Mouse (Mus musculus): ENCODE measurements at regions not wholly inside any gene's neighbourhood (a gene's known extent, or its start where the extent isn't known, plus 50 kb on each side); places are given as distances from the start of the nearest gene placed in this dataset.
"Not testable (repeated sequence)": the region's sequence is repeated elsewhere in the genome, so short reads cannot be mapped to it uniquely, and the experiment has no call there.

DNA sequence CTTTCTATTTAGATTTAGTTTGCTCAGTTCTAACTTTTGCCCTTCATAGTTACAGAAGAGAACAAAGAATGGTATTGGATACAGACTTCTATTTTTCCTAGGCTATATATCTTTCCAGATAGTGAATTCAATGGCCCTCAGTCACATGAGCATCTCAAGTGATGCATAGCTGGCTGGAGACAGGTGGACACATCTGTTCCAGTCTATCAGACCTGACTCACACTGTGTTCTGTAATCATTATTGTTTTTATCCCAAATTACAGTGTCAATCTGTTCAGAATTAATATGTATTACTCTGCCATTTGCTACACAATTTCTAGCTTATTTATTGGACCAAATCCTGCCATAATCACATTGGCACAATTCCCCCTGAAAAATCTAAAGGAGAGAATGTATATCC is 298.0 kb upstream of the Foxg1 start:
- DNase-seq (ENCODE audit: extremely low spot score in 1 of 2, low spot score in 2 of 2) = no peak
- intact Hi-C loops (cut with DNase I) = no loop called here

DNA sequence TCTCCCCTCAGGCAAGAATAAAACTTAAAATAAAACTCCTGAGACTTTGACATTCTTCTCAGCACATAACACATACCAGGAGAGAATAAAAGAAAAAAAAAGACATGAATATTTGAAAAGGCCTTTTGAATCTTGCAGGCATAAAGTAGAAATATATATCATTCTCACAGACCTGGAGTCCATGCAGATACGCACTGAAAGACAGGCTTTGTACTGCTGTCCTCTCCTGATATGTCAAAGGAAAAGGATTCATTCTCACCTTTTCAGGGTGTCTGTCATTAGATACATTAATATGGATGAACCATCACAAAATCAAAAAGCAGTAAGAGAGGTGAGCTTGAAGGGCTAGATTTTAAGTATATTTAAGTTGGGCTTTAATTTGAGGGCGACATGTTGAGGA is 296.4 kb upstream of the Foxg1 start:
- no peak for DNase-seq (ENCODE audit: extremely low spot score in 1 of 2, low spot score in 2 of 2)
- intact Hi-C loops (cut with DNase I) = no loop called here

DNA sequence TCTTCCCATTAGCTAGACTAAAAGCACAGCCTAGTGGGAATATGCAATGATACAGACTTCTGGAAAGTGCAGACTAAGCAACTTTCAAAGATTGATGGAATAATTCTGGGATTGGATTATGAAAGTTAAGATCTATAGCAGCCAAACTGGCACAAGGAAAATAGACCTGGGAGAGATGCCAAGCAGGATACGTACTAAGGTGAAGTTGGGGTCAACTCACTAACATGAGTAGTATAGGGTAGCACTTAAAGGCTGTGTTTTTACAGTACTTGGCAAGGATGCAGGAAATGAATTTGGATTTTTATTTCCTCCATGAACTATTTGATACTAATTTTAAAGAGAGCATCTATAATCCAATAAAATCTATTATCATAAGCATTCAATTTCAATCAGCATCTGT is 292.3 kb upstream of the Foxg1 start:
- intact Hi-C loops (cut with DNase I) = no loop called here

DNA sequence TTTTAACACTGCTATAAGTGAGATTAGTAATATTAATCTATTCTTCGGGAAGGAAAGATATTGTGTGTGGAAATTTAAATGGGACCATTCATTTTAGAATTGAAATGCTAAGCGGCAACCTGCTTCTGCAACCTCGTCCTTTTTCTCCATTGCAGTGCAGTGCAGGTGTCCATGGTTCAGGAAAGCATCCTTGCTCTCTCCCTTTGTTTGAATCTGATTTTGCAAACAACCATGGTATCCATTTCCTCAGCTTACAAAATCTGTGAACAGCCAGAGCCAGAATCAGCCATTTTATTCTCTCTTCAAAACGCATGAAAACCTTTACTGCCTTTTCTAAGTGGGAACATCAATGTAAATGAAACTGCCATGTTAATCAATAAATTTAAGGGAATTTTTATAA is 276.5 kb upstream of the Foxg1 start:
- no peak for DNase-seq (ENCODE audit: extremely low spot score in 1 of 2, low spot score in 2 of 2)
- intact Hi-C loops (cut with DNase I) = no loop called here

More for the DNA sequence above, 292.3 kb upstream of the Foxg1 start:
- DNase-seq (ENCODE audit: extremely low spot score in 1 of 2, low spot score in 2 of 2) = no peak

DNA sequence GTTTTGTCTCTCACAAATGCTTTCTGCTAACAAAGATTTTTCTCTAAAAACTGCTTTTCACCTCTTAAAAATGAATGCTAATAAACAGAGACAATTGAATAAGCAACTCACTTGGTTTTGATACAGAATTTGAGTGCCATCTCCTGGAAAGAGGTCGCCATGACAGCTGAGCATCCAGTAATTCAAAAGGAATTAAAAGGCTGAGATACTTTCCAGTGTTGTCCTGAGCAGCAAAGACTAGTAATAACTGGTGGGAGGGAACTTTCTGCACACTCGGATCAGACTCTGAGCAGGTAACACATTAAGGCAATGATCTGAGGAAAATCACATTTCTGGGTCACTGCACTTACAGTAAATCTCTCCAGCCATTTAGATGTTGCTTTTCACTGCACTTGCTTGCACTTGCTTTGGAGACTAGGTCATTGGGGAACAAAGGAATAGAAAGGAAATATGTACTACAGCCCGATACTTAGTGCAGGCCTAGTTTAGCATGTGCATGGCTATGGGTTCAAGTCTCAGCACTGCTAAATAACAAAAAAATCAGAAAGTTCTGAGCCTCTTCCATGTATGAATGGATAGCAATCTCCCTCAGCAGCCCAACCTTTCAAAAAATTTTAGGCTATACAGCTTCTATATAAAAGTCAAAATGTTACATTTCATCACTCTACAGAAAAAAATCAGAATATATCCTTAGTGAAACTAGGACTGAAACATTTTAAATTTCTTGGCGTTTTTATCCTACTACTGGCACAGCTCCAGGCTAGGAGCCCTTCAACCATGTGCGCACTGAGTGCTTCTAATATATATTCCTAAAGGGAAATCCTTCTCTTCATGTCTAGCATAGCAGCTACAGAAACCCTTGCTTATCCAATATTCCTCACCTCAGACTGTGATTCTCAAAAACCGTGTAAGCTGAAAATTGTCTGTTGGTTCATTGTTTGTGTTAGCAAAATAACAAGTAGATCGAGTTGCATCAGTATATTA is 275.8 kb upstream of the Foxg1 start:
- peak; percentile 27 to 59 for DNase-seq (ENCODE audit: extremely low spot score in 1 of 2, low spot score in 2 of 2)
- intact Hi-C loops (cut with DNase I) = no loop called here

DNA sequence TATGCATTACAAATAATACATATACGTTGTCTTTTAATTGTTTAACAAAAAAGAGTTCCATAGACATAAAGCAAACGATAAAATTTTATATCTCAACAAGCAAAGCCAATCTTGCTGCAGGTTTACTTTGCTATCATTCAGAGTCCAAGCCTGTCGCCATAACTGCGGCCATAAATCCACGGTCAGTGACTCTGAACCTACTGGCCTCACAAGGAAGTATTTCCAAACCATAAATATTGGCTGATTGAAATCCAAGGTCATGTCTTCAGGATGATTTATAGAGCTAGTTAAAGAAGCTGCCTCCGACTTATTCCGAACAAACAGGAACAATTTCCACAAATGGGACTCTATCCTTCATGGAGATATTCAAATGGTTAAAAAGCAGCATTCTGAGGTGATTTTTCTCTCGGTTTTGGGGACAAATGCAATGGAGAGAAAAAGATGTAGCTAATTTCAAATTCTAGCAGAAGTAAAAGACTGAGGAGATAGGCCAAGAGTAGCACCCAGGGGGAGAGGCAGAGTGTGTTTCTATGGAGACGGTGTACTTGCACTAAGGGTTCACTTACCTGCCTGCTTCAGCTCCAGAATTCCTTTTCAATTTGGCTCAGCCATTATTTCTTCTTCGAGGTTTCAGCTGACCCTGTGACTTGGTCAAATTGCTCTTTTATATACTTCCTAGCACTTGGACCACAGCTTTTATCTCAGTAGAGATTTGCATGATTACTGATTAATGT is 274.9 kb upstream of the Foxg1 start:
- DNase-seq (ENCODE audit: extremely low spot score in 1 of 2, low spot score in 2 of 2) = no peak

DNA sequence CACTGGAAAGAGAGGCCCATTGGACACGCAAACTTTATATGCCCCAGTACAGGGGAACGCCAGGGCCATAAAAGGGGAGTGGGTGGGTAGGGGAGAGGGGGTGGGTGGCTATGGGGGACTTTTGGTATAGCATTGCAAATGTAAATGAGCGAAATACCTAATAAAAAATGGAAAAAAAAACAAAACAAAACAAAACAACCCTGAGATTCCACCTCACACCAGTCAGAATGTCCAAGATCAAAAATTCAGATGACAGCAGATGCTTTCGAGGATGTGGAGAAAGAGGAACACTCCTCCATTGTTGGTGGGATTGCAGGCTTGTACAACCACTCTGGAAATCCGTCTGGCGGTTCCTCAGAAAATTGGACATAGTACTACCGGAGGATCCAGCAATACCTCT is 251.4 kb upstream of the Foxg1 start:
- intact Hi-C loops (cut with DNase I) = not testable (repeated sequence)

More for the DNA sequence above, 274.9 kb upstream of the Foxg1 start:
- intact Hi-C loops (cut with DNase I) = no loop called here

DNA sequence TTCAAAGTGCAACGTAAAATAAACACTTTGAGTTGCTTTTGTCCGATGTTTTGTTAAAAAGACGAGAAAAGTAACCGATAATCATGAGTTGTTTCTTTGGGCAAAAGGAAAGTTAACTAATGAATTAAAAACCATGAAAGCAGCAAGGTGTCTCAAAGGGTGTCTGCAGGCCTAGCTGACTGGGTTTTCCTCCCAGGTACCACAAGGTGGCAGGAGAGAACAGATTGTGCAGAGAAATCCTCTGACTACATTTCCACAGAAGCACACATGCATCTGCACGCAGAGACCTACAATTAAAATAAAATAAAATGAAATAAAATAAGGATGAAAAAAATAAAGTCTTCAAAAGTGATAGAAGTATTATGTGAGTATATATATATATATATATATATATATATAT is 212.4 kb upstream of the Foxg1 start:
- intact Hi-C loops (cut with DNase I) = no loop called here
- DNase-seq (ENCODE audit: extremely low spot score in 1 of 2, low spot score in 2 of 2) = peak; percentile 17 to 35

More for the DNA sequence above, 251.4 kb upstream of the Foxg1 start:
- not testable (repeated sequence) for DNase-seq (ENCODE audit: extremely low spot score in 1 of 2, low spot score in 2 of 2)

DNA sequence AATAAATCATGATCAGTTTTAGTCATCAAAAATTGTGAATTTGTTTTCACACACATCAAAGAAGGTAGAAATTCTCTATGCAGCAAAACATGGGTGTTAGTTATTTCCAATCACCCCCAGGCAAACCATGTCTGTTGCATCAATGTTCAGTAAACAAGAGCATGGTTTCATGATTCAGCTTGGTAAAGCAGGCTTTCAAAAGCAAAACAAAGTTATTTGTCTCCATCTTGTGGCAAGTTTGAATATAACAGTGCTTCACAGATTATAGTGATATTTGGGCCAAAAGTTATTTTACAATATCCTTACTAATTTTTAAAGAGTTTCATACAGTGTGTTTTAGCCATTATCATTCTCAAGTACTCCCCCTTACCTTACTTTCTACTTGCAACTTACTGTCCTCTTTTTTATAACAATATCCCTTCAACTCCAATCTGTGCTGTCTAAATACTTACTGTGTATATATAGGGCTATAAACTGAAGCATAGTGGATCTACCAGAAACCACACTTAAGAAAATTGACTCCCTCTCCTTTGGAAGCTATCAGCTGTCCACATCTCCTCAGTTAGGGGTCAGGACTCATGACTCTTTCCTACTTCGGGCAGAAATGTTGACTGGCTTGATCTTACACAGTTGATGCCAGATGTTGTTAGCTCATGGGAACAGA is 211.3 kb upstream of the Foxg1 start:
- intact Hi-C loops (cut with DNase I) = no loop called here
- DNase-seq (ENCODE audit: extremely low spot score in 1 of 2, low spot score in 2 of 2) = peak in 1 of 2 experiments; percentile 39

DNA sequence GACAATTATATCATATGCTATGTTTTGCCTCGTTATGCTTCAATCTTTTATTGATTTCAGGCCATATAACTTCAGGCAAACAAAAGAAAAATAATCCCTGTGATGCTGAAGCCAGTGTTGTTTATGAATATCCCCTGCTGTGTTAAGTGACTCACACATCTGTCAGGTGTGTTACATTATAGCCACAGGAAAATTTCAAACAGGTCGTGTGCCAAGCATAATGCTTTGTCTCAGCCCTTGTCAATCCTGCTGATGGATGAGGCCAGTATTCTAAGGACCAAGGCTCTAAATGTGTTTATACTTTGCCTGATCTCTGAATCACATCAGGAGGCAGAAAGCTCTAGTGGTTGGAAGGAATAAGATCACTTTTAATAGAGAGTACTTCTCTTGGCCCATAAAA is 191.1 kb upstream of the Foxg1 start:
- intact Hi-C loops (cut with DNase I) = no loop called here
- DNase-seq (ENCODE audit: extremely low spot score in 1 of 2, low spot score in 2 of 2) = no peak

DNA sequence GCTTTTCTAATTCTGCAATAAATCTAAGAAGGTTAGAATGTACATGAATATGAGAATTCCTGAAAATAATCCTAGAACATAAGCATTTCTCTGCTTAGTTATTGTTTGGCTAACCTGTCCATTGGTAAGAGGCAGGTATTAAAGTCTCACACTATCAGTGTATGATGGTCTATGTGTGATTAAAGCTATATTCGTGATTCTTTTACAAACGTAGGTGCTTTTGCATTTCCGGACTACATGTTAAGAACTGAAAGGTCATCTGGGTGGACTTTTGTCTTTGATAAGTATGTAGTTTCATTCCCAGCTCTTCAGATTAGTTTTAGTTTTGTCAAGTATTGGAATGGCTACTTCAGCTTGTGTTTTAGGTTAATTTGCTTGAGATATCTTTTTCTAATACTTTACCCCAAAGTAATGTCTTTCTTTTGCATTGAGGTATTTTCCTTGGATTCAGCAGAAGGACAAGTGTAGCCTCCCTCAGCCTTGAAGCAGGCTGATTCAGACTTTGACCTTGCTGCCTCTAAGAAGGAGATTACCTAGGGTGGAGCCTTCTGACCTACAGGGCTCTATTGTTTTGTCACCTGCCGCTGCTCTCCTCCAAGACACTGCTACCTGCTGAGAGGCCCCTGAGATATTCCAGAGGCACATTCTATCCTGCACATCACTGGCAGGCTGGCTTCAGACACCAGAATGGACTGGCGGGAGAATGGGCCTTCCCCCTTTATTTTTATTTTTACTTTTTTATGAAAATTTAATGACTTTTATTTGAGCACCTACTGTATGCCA is 148.7 kb upstream of the Foxg1 start:
- no peak for DNase-seq (ENCODE audit: extremely low spot score in 1 of 2, low spot score in 2 of 2)
- intact Hi-C loops (cut with DNase I) = no loop called here
